Mouse (Mus musculus): ENCODE measurements around the gene Ttc26.

DNA sequence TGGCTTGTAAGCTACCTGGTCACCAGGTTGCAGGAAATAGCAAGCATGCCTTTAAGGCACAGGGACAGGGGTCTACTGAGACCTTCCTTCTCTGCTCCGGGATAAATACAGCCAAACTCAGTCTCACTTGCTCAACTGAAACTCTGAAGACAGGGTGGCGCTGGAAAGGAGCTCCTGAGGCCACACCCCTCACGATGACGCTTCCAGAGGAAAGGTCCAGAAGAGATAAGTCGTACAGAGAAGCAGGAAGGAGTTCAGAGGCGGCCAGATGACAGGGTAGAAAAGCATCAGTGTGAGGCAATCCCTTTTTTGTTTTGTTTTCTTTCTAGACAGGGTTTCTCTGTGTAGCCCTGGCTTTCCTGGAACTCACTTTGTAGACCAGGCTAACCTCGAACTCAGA is 35.5 kb upstream of the Ttc26 start:
- TF ChIP-seq CTCF (IDR thresholded peaks at IDR 0.05; ENCODE audit: low read depth) (no peak), EP300 (IDR thresholded peaks at IDR 0.05; ENCODE audit: low read depth) (no peak)

Measured in heart, postnatal 0 days (tissue).